ENCODE assay signal across 8 mouse cellular contexts in genomic region chr14:30626756-30627742, GRCm38 (mm10). TPM values are rescaled to one million over a fixed set of nuclear protein-coding genes. Genes with fewer than 3 reads are reported as not detected.
A peak's percentile ranks its signal among the peaks of the same experiment; 100 is the strongest.
DNase-seq lines count a peak whose midpoint lies in the region; ATAC-seq and TF ChIP-seq lines count a peak whose summit lies in the region.

No protein-coding gene starts in this region.

- H3K4me2 ChIP-seq in forebrain, embryonic 13.5 days = peak overlapping the region; percentile 73
- H3K4me2 ChIP-seq in liver, embryonic 12.5 days = peak overlapping the region; percentile 97
- peak overlapping the region; percentile 85 for H3K4me2 ChIP-seq in stomach, embryonic 16.5 days (ENCODE audit: low read depth, low read length)

- H3K4me1 ChIP-seq in forebrain, embryonic 13.5 days = peaks cover 24% of the 10 kb centered on the region
- H3K4me1 ChIP-seq in liver, embryonic 12.5 days = peaks cover 70% of the 10 kb centered on the region
- H3K4me1 ChIP-seq in stomach, embryonic 16.5 days (ENCODE audit: control insufficient read depth, insufficient read depth, low read length) = peaks cover 40% of the 10 kb centered on the region
- peaks cover 21% of the 10 kb centered on the region for H3K4me1 ChIP-seq in cerebellum, adult 2 months (ENCODE audit: control insufficient read depth, insufficient read depth, low read length)

- no peak overlapping the region for H3K27ac ChIP-seq in forebrain, embryonic 13.5 days
- H3K27ac ChIP-seq in liver, embryonic 12.5 days = peak overlapping the region; percentile 73
- H3K27ac ChIP-seq in stomach, embryonic 16.5 days (ENCODE audit: low read length) = peak overlapping the region; percentile 88
- no peak overlapping the region for H3K27ac ChIP-seq in cerebellum, adult 2 months (ENCODE audit: insufficient read depth, low read length)

- WGBS in forebrain, embryonic 13.5 days = 61% methylated on average over 12 of the region's 12 CpGs
- 21% methylated on average over 12 of the region's 12 CpGs for WGBS in liver, embryonic 12.5 days (ENCODE audit: insufficient replicate concordance)
- WGBS in stomach, embryonic 16.5 days = 54% methylated on average over 12 of the region's 12 CpGs
- 76% methylated on average over 12 of the region's 12 CpGs for WGBS in cerebellum, adult 2 months

- DNase-seq in spleen, postnatal 36 days (ENCODE audit: low spot score in 2 of 2) = peak; percentile 30 to 47
- no peak for DNase-seq in spleen, postnatal 14 days (ENCODE audit: low spot score in 2 of 2)
- no peak for DNase-seq in layer of hippocampus, adult 11-12 months (ENCODE audit: low spot score)
- no peak for DNase-seq in cerebellum, adult 2 months
- DNase-seq in left cerebral cortex, postnatal 14 days (ENCODE audit: low spot score in 2 of 2) = no peak

- no peak for TF ChIP-seq CTCF in cerebellum, adult 2 months (IDR thresholded peaks at IDR 0.05; ENCODE audit: borderline replicate concordance, insufficient read depth, low read depth, low read length)

- H3K9me3 ChIP-seq in forebrain, embryonic 13.5 days (replicated peaks) = no peaks in the 10 kb centered on the region
- H3K9me3 ChIP-seq in liver, embryonic 12.5 days (replicated peaks) = no peaks in the 10 kb centered on the region
- no peaks in the 10 kb centered on the region for H3K9me3 ChIP-seq in stomach, embryonic 16.5 days (replicated peaks; ENCODE audit: control insufficient read depth, low read length)

- no peak for ATAC-seq in forebrain, embryonic 13.5 days
- no peak for ATAC-seq in liver, embryonic 12.5 days
- no peak for ATAC-seq in stomach, embryonic 16.5 days (ENCODE audit: insufficient read depth, low FRiP score)

- H3K27me3 ChIP-seq in forebrain, embryonic 13.5 days = peaks cover 10% of the 10 kb centered on the region; the same call in 1 of the 2 replicates
- H3K27me3 ChIP-seq in liver, embryonic 12.5 days (replicated peaks) = no peaks in the 10 kb centered on the region
- H3K27me3 ChIP-seq in stomach, embryonic 16.5 days (ENCODE audit: control insufficient read depth, insufficient read depth, low read length) = no peaks in the 10 kb centered on the region
- H3K27me3 ChIP-seq in cerebellum, adult 2 months (ENCODE audit: control insufficient read depth, insufficient read depth, low read length) = no peaks in the 10 kb centered on the region

- TF ChIP-seq POLR2A in cerebellum, adult 2 months (IDR thresholded peaks at IDR 0.05; ENCODE audit: borderline replicate concordance, insufficient read depth, low read length) = no peak

- H3K36me3 ChIP-seq in forebrain, embryonic 13.5 days (ENCODE audit: poor library complexity, severe bottlenecking) = no peaks in the 10 kb centered on the region
- H3K36me3 ChIP-seq in liver, embryonic 12.5 days = no peaks in the 10 kb centered on the region
- H3K36me3 ChIP-seq in stomach, embryonic 16.5 days (ENCODE audit: control insufficient read depth, insufficient read depth, low read length) = no peaks in the 10 kb centered on the region

- peak overlapping the region; percentile 65 for H3K4me3 ChIP-seq in forebrain, embryonic 13.5 days
- H3K4me3 ChIP-seq in liver, embryonic 12.5 days = peak overlapping the region; percentile 74
- peak overlapping the region; percentile 89 for H3K4me3 ChIP-seq in stomach, embryonic 16.5 days (replicated peaks; ENCODE audit: low read length)
- no peak overlapping the region for H3K4me3 ChIP-seq in cerebellum, adult 2 months (replicated peaks; ENCODE audit: insufficient read depth, low read depth, low read length)

- intact Hi-C loops in left cerebral cortex, postnatal 14 days (cut with DNase I) = loop anchor here (5.0 kb wide), 1 partner anchor 35 kb away; no protein-coding TSS in a partner anchor

- 0 out of 2 replicates have a peak overlapping the region, but pooled peaks have one; percentile 68 for H3K9ac ChIP-seq in forebrain, embryonic 13.5 days
- H3K9ac ChIP-seq in liver, embryonic 12.5 days = peak overlapping the region; percentile 84
- peak overlapping the region; percentile 89 for H3K9ac ChIP-seq in stomach, embryonic 16.5 days (ENCODE audit: low read length)

RNA-seq across cellular contexts. Expression of gene Prkcd, which starts 1.0 kb away (rescaled TPM):
- polyA plus RNA-seq in forebrain, embryonic 13.5 days (2015; fragmentation: Nextera tagmentation; extraction: Ambion mirVana) = 21.4 and 21.9 TPM in 2 replicates
- 22.9 and 23.1 TPM in 2 replicates for polyA plus RNA-seq in liver, embryonic 12.5 days (2016; fragmentation: Nextera tagmentation; extraction: Ambion mirVana)
- polyA plus RNA-seq in stomach, embryonic 16.5 days (2015; fragmentation: Nextera tagmentation; extraction: Ambion mirVana) = 54.8 and 56.5 TPM in 2 replicates
- polyA plus RNA-seq in cerebellum, adult 2 months (2012; rRNA removed) = 86.0 and 97.4 TPM in 2 replicates
- total RNA-seq in left cerebral cortex, postnatal 14 days (2021) = 10 to 100 TPM; 12.5 to 15.7 TPM

RNA-seq across cellular contexts. Expression of gene Rft1, which starts 27.1 kb away (rescaled TPM):
- 8.8 and 9.3 TPM in 2 replicates for polyA plus RNA-seq in forebrain, embryonic 13.5 days (2015; fragmentation: Nextera tagmentation; extraction: Ambion mirVana)
- 5.9 and 6.5 TPM in 2 replicates for polyA plus RNA-seq in liver, embryonic 12.5 days (2016; fragmentation: Nextera tagmentation; extraction: Ambion mirVana)
- 15.6 and 17.7 TPM in 2 replicates for polyA plus RNA-seq in stomach, embryonic 16.5 days (2015; fragmentation: Nextera tagmentation; extraction: Ambion mirVana)
- 12.1 and 12.4 TPM in 2 replicates for polyA plus RNA-seq in cerebellum, adult 2 months (2012; rRNA removed)
- total RNA-seq in left cerebral cortex, postnatal 14 days (2021) = 10 to 100 TPM; 11.0 to 12.4 TPM

Comparison
In these comparisons a context has a peak if more than half of its experiments do, and no peak if none do; other contexts are left out.
1. DNase-seq: peak in spleen, postnatal 36 days (2 of 2); none in spleen, postnatal 14 days (0 of 2), layer of hippocampus, adult 11-12 months (single experiment), cerebellum, adult 2 months (0 of 2) and left cerebral cortex, postnatal 14 days (0 of 2).
2. H3K27ac ChIP-seq: peak in liver, embryonic 12.5 days (single experiment) and stomach, embryonic 16.5 days (single experiment); none in forebrain, embryonic 13.5 days (single experiment) and cerebellum, adult 2 months (single experiment).
3. Peak in every context shown above with its lines, with median percentiles within 50 percentile points of each other: H3K4me2 ChIP-seq and H3K9ac ChIP-seq.